Mouse (Mus musculus) ES-E14 (cell line): ENCODE measurements around the gene Haspin.

Experiments used
- CHD2 ChIP-seq: IDR thresholded peaks from 2 replicates; pipeline ENCODE4 v1.6.1; 2014; ENCODE audit warnings: mild to moderate bottlenecking, low read depth, low read length, inconsistent platforms
- HCFC1 ChIP-seq: IDR thresholded peaks from 2 replicates; pipeline ENCODE4 v1.6.1; 2012; ENCODE audit warnings: low read length, inconsistent platforms, borderline replicate concordance; ENCODE audit not compliant: insufficient read depth
- MAFK ChIP-seq: IDR thresholded peaks from 2 replicates; pipeline ENCODE4 v1.6.1; 2014; ENCODE audit warnings: mild to moderate bottlenecking, low read depth, low read length, inconsistent platforms; ENCODE audit not compliant: insufficient read depth
- ZC3H11A ChIP-seq: IDR thresholded peaks from 2 replicates; pipeline ENCODE4 v1.6.1; 2012; ENCODE audit warnings: low read depth, mild to moderate bottlenecking, inconsistent platforms, low read length, borderline replicate concordance
- ZNF384 ChIP-seq: IDR thresholded peaks from 2 replicates; pipeline ENCODE4 v1.6.1; 2012; ENCODE audit warnings: low read depth, low read length, inconsistent platforms

- no peak for TF ChIP-seq ZNF384
- TF ChIP-seq CHD2, result no peak
- no peak for TF ChIP-seq MAFK
- TF ChIP-seq HCFC1, result no peak
- TF ChIP-seq ZC3H11A, result no peak
These were observed 49.1 kb upstream of the Haspin start for GRCm38 (mm10) chr11:73187231-73187630.
